Mouse (Mus musculus): Measurements from ENCODE around the gene Wdr74. TPM values are rescaled to one million over a fixed set of nuclear protein-coding genes. Genes with fewer than 3 reads are reported as not detected.

The Wdr74 gene
- total RNA-seq, 2 experiments from 2014 or later = 39.9 to 47.9 TPM

Small RNA genes within 50 kb of the gene (microRNA-seq; reads per million reads assigned to microRNA genes)
- 0 reads per million in 2 experiments for gene Mir6992

Other genes with a start within 250 kb of the Wdr74 start
- gene Slc22a8, start 144.6 kb upstream of the Wdr74 start, total RNA-seq (2021) = 10 to 100 TPM; 17.9 to 18.8 TPM
- 1 to 10 TPM; 1.6 to 3.3 TPM for gene Slc22a6, start 117.8 kb upstream of the Wdr74 start, total RNA-seq (2021)
- 100 to 1,000 TPM; 162 to 166 TPM for gene Chrm1, start 72.0 kb upstream of the Wdr74 start, total RNA-seq (2021)
- 100 to 1,000 TPM; 188 to 200 TPM for gene Slc3a2, start 12.5 kb upstream of the Wdr74 start, total RNA-seq (2021)
- gene 1700092M07Rik, start 4.9 kb downstream of the Wdr74 start, total RNA-seq (2021) = 1 to 10 TPM; 1.8 to 2.0 TPM
- gene Stx5a, start 5.6 kb downstream of the Wdr74 start, total RNA-seq (2021) = 10 to 100 TPM; 64.5 to 71.4 TPM
- 10 to 100 TPM; 79.3 to 91.9 TPM for gene Nxf1, start 21.2 kb downstream of the Wdr74 start, total RNA-seq (2021)
- 100 to 1,000 TPM; 101 to 108 TPM for gene Tmem223, start 35.2 kb downstream of the Wdr74 start, total RNA-seq (2021)
- gene Tmem179b, start 38.6 kb downstream of the Wdr74 start, total RNA-seq (2021) = 10 to 100 TPM; 10.1 to 12.0 TPM
- gene Taf6l, start 50.6 kb downstream of the Wdr74 start, total RNA-seq (2021) = 10 to 100 TPM; 14.1 to 15.0 TPM
- 100 to 1,000 TPM; 119 TPM for gene Polr2g, start 62.8 kb downstream of the Wdr74 start, total RNA-seq (2021)
- 1 to 10 TPM; 4.3 TPM for gene Zbtb3, start 66.7 kb downstream of the Wdr74 start, total RNA-seq (2021)
- gene Ttc9c, start 83.5 kb downstream of the Wdr74 start, total RNA-seq (2021) = 10 to 100 TPM; 29.8 to 32.1 TPM
- gene Hnrnpul2, start 84.2 kb downstream of the Wdr74 start, total RNA-seq (2021) = 100 to 1,000 TPM in 1 of 2 experiments, 10 to 100 TPM in 1; 99.4 to 103 TPM
- 1 to 10 TPM in 1 of 2 experiments, not detected in 1; 4.4 TPM for gene AC129217.1, start 93.9 kb downstream of the Wdr74 start, total RNA-seq (2021)
- 100 to 1,000 TPM in 1 of 2 experiments, 10 to 100 TPM in 1; 96.2 to 107 TPM for gene Bscl2, start 101.6 kb downstream of the Wdr74 start, total RNA-seq (2021)
- 100 to 1,000 TPM; 220 to 243 TPM for gene Gng3, start 103.4 kb downstream of the Wdr74 start, total RNA-seq (2021)
- under 1 TPM; 0.30 to 0.55 TPM for gene Lrrn4cl, start 114.9 kb downstream of the Wdr74 start, total RNA-seq (2021)
- gene Ubxn1, start 135.7 kb downstream of the Wdr74 start, total RNA-seq (2021) = 100 to 1,000 TPM in 1 of 2 experiments, 10 to 100 TPM in 1; 95.4 to 101 TPM
- gene Uqcc3, start 145.1 kb downstream of the Wdr74 start, total RNA-seq (2021) = 10 to 100 TPM; 35.2 to 35.6 TPM
- 1 to 10 TPM; 5.4 to 7.0 TPM for gene Lbhd1, start 147.9 kb downstream of the Wdr74 start, total RNA-seq (2021)
- not detected for gene Gm49403, start 148.1 kb downstream of the Wdr74 start, total RNA-seq (2021)
- 10 to 100 TPM; 24.4 to 26.1 TPM for gene 1810009A15Rik, start 153.0 kb downstream of the Wdr74 start, total RNA-seq (2021)
- 1 to 10 TPM in 1 of 2 experiments, not detected in 1; 1.1 TPM for gene Gm49416, start 153.1 kb downstream of the Wdr74 start, total RNA-seq (2021)
- 10 to 100 TPM; 22.0 to 25.4 TPM for gene Ints5, start 157.2 kb downstream of the Wdr74 start, total RNA-seq (2021)
- gene Ganab, start 162.2 kb downstream of the Wdr74 start, total RNA-seq (2021) = 100 to 1,000 TPM; 111 to 114 TPM
- gene B3gat3, start 184.5 kb downstream of the Wdr74 start, total RNA-seq (2021) = 100 to 1,000 TPM; 144 to 149 TPM
- gene Rom1, start 193.5 kb downstream of the Wdr74 start, total RNA-seq (2021) = 1 to 10 TPM; 3.2 to 4.0 TPM
- 10 to 100 TPM; 11.3 to 11.7 TPM for gene Eml3, start 193.7 kb downstream of the Wdr74 start, total RNA-seq (2021)
- 10 to 100 TPM; 52.4 to 56.6 TPM for gene Mta2, start 206.0 kb downstream of the Wdr74 start, total RNA-seq (2021)
- gene Tut1, start 218.0 kb downstream of the Wdr74 start, total RNA-seq (2021) = 10 to 100 TPM; 15.0 to 17.3 TPM
- gene Eef1g, start 231.2 kb downstream of the Wdr74 start, total RNA-seq (2021) = 100 to 1,000 TPM; 198 to 230 TPM

Measured in layer of hippocampus, postnatal 14 days (tissue).